Mouse (Mus musculus): Measurements from ENCODE around the gene Usp36. TPM values are rescaled to one million over a fixed set of nuclear protein-coding genes. Genes with fewer than 3 reads are reported as not detected.

Usp36 gene
- total and polyA plus RNA-seq, 2 experiments from 2014 or later: 13.1 to 13.7 TPM

DNA sequence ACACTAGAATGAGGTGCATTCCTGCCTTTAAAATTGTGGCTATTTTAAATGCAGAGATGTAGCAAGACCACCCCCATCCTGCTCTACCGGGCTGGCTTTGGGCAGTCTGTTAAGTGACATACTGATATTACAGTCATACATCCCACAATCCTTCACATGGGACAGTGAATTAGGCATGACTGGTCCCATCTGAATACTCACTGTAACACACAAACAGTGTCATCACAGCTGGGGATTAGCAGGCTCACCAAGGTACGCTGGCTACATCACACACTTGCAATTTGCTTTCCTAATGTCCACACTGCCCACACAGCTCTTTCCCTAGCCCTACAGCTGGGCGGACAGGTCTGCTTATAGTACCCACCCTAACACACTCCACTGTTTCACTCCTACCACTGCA is 9.8 kb downstream of the Usp36 start:
- DNase-seq (ENCODE audit: low spot score): no peak
- ATAC-seq (ENCODE audit: low FRiP score): no peak
- no peaks in the 10 kb centered on the region for H3K4me1 ChIP-seq (ENCODE audit: insufficient read depth, low read length)
- no peak overlapping the region for H3K4me3 ChIP-seq (ENCODE audit: low read depth, low read length)
- peaks cover 86% of the 10 kb centered on the region for H3K36me3 ChIP-seq (ENCODE audit: insufficient read depth, low read length)
- no peak overlapping the region for H3K27ac ChIP-seq (ENCODE audit: low read depth, low read length)
- 93% methylated on average over 3 of the region's 3 CpGs for WGBS
- H3K9me3 ChIP-seq (ENCODE audit: low read length): no peaks in the 10 kb centered on the region
- TF ChIP-seq CTCF (IDR thresholded peaks at IDR 0.05): no peak
- no peaks in the 10 kb centered on the region for H3K27me3 ChIP-seq (ENCODE audit: insufficient read depth, low read length)
- H3K9ac ChIP-seq (replicated peaks; ENCODE audit: low read length, poor library complexity, severe bottlenecking): no peak overlapping the region
- no peak overlapping the region for H3K4me2 ChIP-seq (ENCODE audit: low read depth, low read length, poor library complexity, severe bottlenecking)

DNA sequence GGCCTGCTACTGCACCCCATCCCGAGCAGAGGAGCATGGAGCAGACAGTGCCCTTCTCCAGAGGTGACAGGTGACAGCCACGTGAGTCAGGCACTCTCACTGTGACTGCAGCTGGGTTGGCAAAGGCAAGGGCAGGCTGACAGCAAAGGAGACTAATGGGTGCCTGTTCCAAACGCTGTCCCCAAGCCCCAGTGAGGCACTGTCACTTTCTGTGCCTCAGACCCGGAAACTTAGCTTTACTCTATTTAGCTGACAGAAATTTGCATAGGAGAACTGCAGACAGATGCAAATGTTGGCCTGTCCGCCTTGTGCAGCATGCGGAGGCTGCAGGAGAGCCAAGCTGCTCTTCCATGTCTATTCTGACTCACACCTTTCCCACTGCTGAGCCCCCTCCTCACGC is 13.7 kb downstream of the Usp36 start:
- H3K9me3 ChIP-seq (ENCODE audit: low read length): no peaks in the 10 kb centered on the region
- no peak overlapping the region for H3K4me2 ChIP-seq (ENCODE audit: low read depth, low read length, poor library complexity, severe bottlenecking)
- ATAC-seq (ENCODE audit: low FRiP score) (no peak), DNase-seq (ENCODE audit: low spot score) (no peak)
- TF ChIP-seq CTCF (IDR thresholded peaks at IDR 0.05): no peak
- no peak overlapping the region for H3K4me3 ChIP-seq (ENCODE audit: low read depth, low read length)
- no peaks in the 10 kb centered on the region for H3K4me1 ChIP-seq (ENCODE audit: insufficient read depth, low read length)
- 91% methylated on average over 7 of the region's 7 CpGs for WGBS
- peaks cover 89% of the 10 kb centered on the region for H3K36me3 ChIP-seq (ENCODE audit: insufficient read depth, low read length)
- H3K27ac ChIP-seq (ENCODE audit: low read depth, low read length): no peak overlapping the region
- H3K27me3 ChIP-seq (ENCODE audit: insufficient read depth, low read length): no peaks in the 10 kb centered on the region
- no peak overlapping the region for H3K9ac ChIP-seq (replicated peaks; ENCODE audit: low read length, poor library complexity, severe bottlenecking)

DNA sequence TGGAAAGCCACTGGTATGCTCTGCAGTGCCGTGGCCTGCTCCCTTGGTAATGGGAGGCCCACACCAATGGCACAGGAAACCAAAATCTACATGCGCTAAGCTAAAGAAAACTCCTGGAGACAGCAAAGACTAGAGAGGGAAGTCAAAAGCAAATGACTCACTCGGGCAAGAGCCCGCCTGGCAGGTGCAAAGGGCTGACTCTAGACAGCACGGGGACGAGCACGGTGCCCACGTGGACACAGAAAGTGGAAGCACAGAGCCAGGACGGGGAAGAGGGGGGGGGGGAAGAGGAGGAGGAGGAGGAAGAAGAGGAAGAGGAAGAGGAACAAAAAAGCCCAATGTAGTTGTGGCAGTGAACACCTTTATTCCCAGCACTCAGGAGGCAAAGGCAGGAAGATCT is 15.0 kb downstream of the Usp36 start:
- WGBS: 96% methylated on average over 9 of the region's 9 CpGs
- DNase-seq (ENCODE audit: low spot score) (no peak), ATAC-seq (ENCODE audit: low FRiP score) (no peak)
- TF ChIP-seq CTCF (IDR thresholded peaks at IDR 0.05): no peak
- Histone ChIP-seq H3K4me2 (ENCODE audit: low read depth, low read length, poor library complexity, severe bottlenecking) (no peak overlapping the region), H3K27me3 (ENCODE audit: insufficient read depth, low read length) (no peaks in the 10 kb centered on the region), H3K27ac (ENCODE audit: low read depth, low read length) (no peak overlapping the region), H3K9me3 (ENCODE audit: low read length) (no peaks in the 10 kb centered on the region), H3K4me3 (ENCODE audit: low read depth, low read length) (no peak overlapping the region), H3K4me1 (ENCODE audit: insufficient read depth, low read length) (no peaks in the 10 kb centered on the region), H3K36me3 (ENCODE audit: insufficient read depth, low read length) (peaks cover 91% of the 10 kb centered on the region), H3K9ac (replicated peaks; ENCODE audit: low read length, poor library complexity, severe bottlenecking) (no peak overlapping the region)

DNA sequence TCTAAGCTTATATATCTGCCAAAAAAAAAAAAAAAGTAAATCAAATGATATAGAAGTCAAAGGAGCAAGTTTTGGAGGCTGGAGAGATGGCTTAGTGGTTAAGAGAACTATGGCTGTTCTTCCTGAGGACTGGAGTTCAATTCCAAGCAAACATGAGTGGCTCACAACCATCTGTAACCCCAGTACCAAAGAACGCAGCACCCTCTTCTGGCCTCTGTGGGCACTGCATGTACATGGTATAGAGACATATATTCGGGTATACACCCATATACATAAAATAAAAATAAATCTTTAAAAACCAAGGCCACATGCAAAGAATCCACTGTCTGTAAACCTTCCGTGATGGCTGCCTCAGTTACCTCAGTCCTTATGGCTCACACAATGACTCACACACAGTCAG is 20.2 kb downstream of the Usp36 start:
- no peak for ATAC-seq (ENCODE audit: low FRiP score)
- peaks cover 82% of the 10 kb centered on the region for H3K36me3 ChIP-seq (ENCODE audit: insufficient read depth, low read length)

DNA sequence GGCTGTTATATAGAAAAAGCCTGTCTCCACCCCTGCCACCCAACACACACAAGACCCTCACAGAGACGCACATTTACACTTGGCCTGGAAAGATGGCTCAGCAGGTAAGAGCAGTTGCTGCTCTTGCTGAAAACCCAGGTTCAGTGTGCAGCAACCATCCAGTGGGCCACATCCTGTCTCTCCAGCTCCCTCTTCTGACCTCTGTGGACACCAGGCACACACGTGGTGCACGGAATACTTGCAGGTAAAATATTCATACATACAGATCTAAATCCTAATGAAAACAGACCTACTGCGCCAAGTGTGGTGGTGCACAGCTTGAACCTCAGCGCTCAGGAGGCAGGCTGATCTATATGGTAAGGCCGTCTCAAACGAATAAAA is 23.4 kb downstream of the Usp36 start:
- peaks cover 83% of the 10 kb centered on the region for H3K36me3 ChIP-seq (ENCODE audit: insufficient read depth, low read length)
- peak; percentile 27; the same call in 1 of the 2 replicates for TF ChIP-seq CTCF (IDR thresholded peaks at IDR 0.05)
- no peaks in the 10 kb centered on the region for H3K27me3 ChIP-seq (ENCODE audit: insufficient read depth, low read length)
- DNase-seq (ENCODE audit: low spot score) (no peak), ATAC-seq (ENCODE audit: low FRiP score) (no peak)
- no peak overlapping the region for H3K9ac ChIP-seq (replicated peaks; ENCODE audit: low read length, poor library complexity, severe bottlenecking)
- no peak overlapping the region for H3K4me3 ChIP-seq (ENCODE audit: low read depth, low read length)
- no peaks in the 10 kb centered on the region for H3K4me1 ChIP-seq (ENCODE audit: insufficient read depth, low read length)
- H3K27ac ChIP-seq (ENCODE audit: low read depth, low read length): no peak overlapping the region
- H3K9me3 ChIP-seq (ENCODE audit: low read length): no peaks in the 10 kb centered on the region
- WGBS: 88% methylated on average over 7 of the region's 7 CpGs
- H3K4me2 ChIP-seq (ENCODE audit: low read depth, low read length, poor library complexity, severe bottlenecking): no peak overlapping the region

More for the DNA sequence above, 20.2 kb downstream of the Usp36 start:
- TF ChIP-seq CTCF (IDR thresholded peaks at IDR 0.05): peak; percentile 55
- Histone ChIP-seq H3K27ac (ENCODE audit: low read depth, low read length) (no peak overlapping the region), H3K27me3 (ENCODE audit: insufficient read depth, low read length) (no peaks in the 10 kb centered on the region), H3K9me3 (ENCODE audit: low read length) (no peaks in the 10 kb centered on the region), H3K4me1 (ENCODE audit: insufficient read depth, low read length) (no peaks in the 10 kb centered on the region), H3K4me2 (ENCODE audit: low read depth, low read length, poor library complexity, severe bottlenecking) (no peak overlapping the region), H3K9ac (replicated peaks; ENCODE audit: low read length, poor library complexity, severe bottlenecking) (no peak overlapping the region), H3K4me3 (ENCODE audit: low read depth, low read length) (no peak overlapping the region)
- over 99% methylated on average over 3 of the region's 3 CpGs for WGBS
- no peak for DNase-seq (ENCODE audit: low spot score)

DNA sequence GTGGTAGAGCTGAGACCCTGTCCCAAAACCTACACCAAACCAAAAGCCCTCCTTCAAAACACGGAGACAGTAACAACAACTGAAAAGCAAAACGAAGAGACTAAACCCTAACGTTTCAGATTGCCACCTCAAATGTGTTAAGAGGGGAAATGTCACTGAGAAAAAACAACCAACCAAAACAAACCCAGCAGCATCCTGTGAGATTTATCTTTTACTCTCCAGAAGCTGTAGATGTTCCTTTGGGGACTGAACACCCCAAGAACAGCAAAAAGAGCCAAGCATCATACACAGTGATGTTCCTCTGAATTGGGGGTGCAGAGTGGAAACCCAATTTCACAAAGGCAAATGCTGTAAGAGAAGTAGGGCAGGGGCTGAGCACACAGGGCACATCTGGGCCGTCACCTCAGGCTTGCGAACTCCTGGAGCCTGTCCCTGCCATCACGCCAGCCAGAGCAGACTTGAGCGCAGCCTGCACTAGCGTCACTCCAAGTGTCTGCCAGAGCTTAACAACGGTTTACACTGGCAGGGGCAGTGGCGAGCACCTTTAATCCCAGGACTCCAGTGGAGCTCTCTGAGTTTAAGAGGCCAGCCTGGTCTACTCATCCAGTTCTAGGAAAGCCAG is 23.9 kb downstream of the Usp36 start:
- WGBS: 89% methylated on average over 10 of the region's 10 CpGs
- no peaks in the 10 kb centered on the region for H3K9me3 ChIP-seq (ENCODE audit: low read length)
- H3K27ac ChIP-seq (ENCODE audit: low read depth, low read length): no peak overlapping the region
- H3K4me1 ChIP-seq (ENCODE audit: insufficient read depth, low read length): no peaks in the 10 kb centered on the region
- DNase-seq (ENCODE audit: low spot score) (no peak), ATAC-seq (ENCODE audit: low FRiP score) (no peak)
- no peak overlapping the region for H3K9ac ChIP-seq (replicated peaks; ENCODE audit: low read length, poor library complexity, severe bottlenecking)
- no peak for TF ChIP-seq CTCF (IDR thresholded peaks at IDR 0.05)
- no peaks in the 10 kb centered on the region for H3K27me3 ChIP-seq (ENCODE audit: insufficient read depth, low read length)
- H3K4me3 ChIP-seq (ENCODE audit: low read depth, low read length): no peak overlapping the region
- no peak overlapping the region for H3K4me2 ChIP-seq (ENCODE audit: low read depth, low read length, poor library complexity, severe bottlenecking)
- H3K36me3 ChIP-seq (ENCODE audit: insufficient read depth, low read length): peaks cover 83% of the 10 kb centered on the region

Measured in midbrain, postnatal 0 days (tissue).